In the genomic region with DNA sequence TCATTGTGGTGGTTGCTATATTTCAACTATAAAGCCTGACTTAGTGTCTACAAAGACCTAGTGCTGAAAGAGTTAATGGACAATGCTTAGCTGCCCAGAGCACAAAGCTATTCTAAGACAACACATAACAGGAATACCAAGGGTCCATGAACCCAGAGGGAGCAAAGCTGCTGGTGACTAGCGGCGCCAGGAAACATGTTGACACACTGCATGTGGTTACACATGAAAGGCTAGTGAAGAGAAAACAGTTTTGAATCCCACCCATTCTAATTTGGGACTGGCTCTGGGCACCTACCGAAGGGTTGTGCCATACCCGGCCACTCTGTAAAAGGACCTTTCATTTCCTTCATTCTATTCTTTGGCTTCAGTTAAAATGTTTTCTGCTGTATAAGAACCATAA, we compare ENCODE assay signal across 19 mouse cellular contexts.
DNase-seq lines count a peak whose midpoint lies in the region; ATAC-seq and TF ChIP-seq lines count a peak whose summit lies in the region.
"Had no signal": no experiment of that assay in that cellular context is flagged by ENCODE, and none has a peak within 500 bp of the region (broad histone marks: within the 10 kb centered on the region; RNA-seq: fewer than 3 reads in every experiment).

No protein-coding gene starts in this region.

- no peak overlapping the region for H3K4me3 ChIP-seq in heart, embryonic 13.5 days
- H3K4me3 ChIP-seq in lung, postnatal 0 days (ENCODE audit: low read depth, low read length), result no peak overlapping the region
- H3K4me3 ChIP-seq: embryonic facial prominence, embryonic 15.5 days; gastrocnemius, adult 2 months; hindbrain, embryonic 15.5 days; kidney, embryonic 15.5 days; liver, embryonic 12.5 days had no signal

- no peak for ATAC-seq in heart, embryonic 13.5 days (ENCODE audit: extremely low read depth, insufficient number of reproducible peaks, low FRiP score, low TSS enrichment)
- ATAC-seq in lung, postnatal 0 days, result 0 out of 2 replicates have a peak, but pooled peaks have one; percentile 23
- ATAC-seq: intestine, embryonic 16.5 days; liver, embryonic 12.5 days had no signal

- no peak overlapping the region for H3K9ac ChIP-seq in heart, embryonic 13.5 days
- H3K9ac ChIP-seq in lung, postnatal 0 days (replicated peaks; ENCODE audit: low read depth), result no peak overlapping the region
- H3K9ac ChIP-seq: embryonic facial prominence, embryonic 15.5 days; hindbrain, embryonic 15.5 days; kidney, embryonic 15.5 days; liver, embryonic 12.5 days had no signal

- H3K4me1 ChIP-seq in heart, embryonic 13.5 days, result peaks cover 77% of the 10 kb centered on the region
- H3K4me1 ChIP-seq in lung, postnatal 0 days (ENCODE audit: insufficient read depth, low read depth, low read length), result no peaks in the 10 kb centered on the region

- 0 out of 2 replicates have a peak, but pooled peaks cover 2% of the 10 kb centered on the region for H3K36me3 ChIP-seq in heart, embryonic 13.5 days
- no peaks in the 10 kb centered on the region for H3K36me3 ChIP-seq in lung, postnatal 0 days (ENCODE audit: insufficient read depth, low read length)
- H3K36me3 ChIP-seq: embryonic facial prominence, embryonic 15.5 days; hindbrain, embryonic 15.5 days; liver, embryonic 12.5 days had no signal

- H3K4me2 ChIP-seq in heart, embryonic 13.5 days, result peak overlapping the region; percentile 36
- H3K4me2 ChIP-seq in lung, postnatal 0 days (replicated peaks; ENCODE audit: low read depth, low read length), result no peak overlapping the region
- H3K4me2 ChIP-seq: embryonic facial prominence, embryonic 15.5 days; hindbrain, embryonic 15.5 days; kidney, embryonic 15.5 days; liver, embryonic 12.5 days had no signal

- H3K9me3 ChIP-seq in heart, embryonic 13.5 days, result no peaks in the 10 kb centered on the region
- no peaks in the 10 kb centered on the region for H3K9me3 ChIP-seq in lung, postnatal 0 days (ENCODE audit: low read length)
- H3K9me3 ChIP-seq: embryonic facial prominence, embryonic 15.5 days; hindbrain, embryonic 15.5 days; kidney, embryonic 15.5 days; liver, embryonic 12.5 days had no signal

- peak overlapping the region; percentile 77 for H3K27ac ChIP-seq in heart, embryonic 13.5 days (replicated peaks)
- H3K27ac ChIP-seq in lung, postnatal 0 days (ENCODE audit: low read length), result no peak overlapping the region
- H3K27ac ChIP-seq: embryonic facial prominence, embryonic 15.5 days; gastrocnemius, adult 2 months; hindbrain, embryonic 15.5 days; kidney, embryonic 15.5 days; liver, embryonic 12.5 days had no signal

- TF ChIP-seq EP300 in lung, postnatal 0 days (IDR thresholded peaks at IDR 0.05), result no peak

- DNase-seq in cerebellum, postnatal 10 days, result peak; percentile 34 to 45
- DNase-seq in cerebellum, adult 9-11 months, result no peak
- no peak for DNase-seq in heart, adult 8-10 months (ENCODE audit: low spot score)
- peak; percentile 25 for DNase-seq in kidney, postnatal 10 days
- DNase-seq in kidney, postnatal 14 days, result no peak
- no peak for DNase-seq in lung, postnatal 0 days (ENCODE audit: low spot score)
- no peak for DNase-seq in lung, postnatal 25 days (ENCODE audit: low spot score)
- DNase-seq: adrenal gland, adult 2 months; cerebellum, adult 8-10 months; gastrocnemius, adult 2 months; layer of hippocampus, adult 9-11 months; right cerebral cortex, postnatal 4 days; thymus, adult 2 months had no signal

- TF ChIP-seq CTCF in lung, postnatal 0 days (IDR thresholded peaks at IDR 0.05), result no peak

- WGBS in heart, embryonic 13.5 days, result 22% methylated on average over 4 of the region's 4 CpGs
- 50% methylated on average over 4 of the region's 4 CpGs for WGBS in lung, postnatal 0 days

- no peaks in the 10 kb centered on the region for H3K27me3 ChIP-seq in heart, embryonic 13.5 days (replicated peaks)
- no peaks in the 10 kb centered on the region for H3K27me3 ChIP-seq in lung, postnatal 0 days (replicated peaks; ENCODE audit: insufficient read depth, low read length)
- H3K27me3 ChIP-seq: embryonic facial prominence, embryonic 15.5 days; hindbrain, embryonic 15.5 days; kidney, embryonic 15.5 days; liver, embryonic 12.5 days had no signal

Comparison
In these comparisons a context has a peak if more than half of its experiments do, and no peak if none do; other contexts are left out.
1. DNase-seq: peak in cerebellum, postnatal 10 days (2 of 2) and kidney, postnatal 10 days (single experiment); none in cerebellum, adult 9-11 months (single experiment), heart, adult 8-10 months (single experiment), kidney, postnatal 14 days (single experiment), lung, postnatal 0 days (single experiment) and lung, postnatal 25 days (single experiment).